Mouse (Mus musculus) CH12F3 (cell line): ENCODE measurements around the gene Cep290.

Source experiments
- in situ Hi-C: fragments of 300-500 bp; cut with MboI; formaldehyde crosslinking; loops from 2 replicates; pipeline ENCODE4 v1.14.3; 2020; ENCODE audit warnings: low sequenced_read_pairs

Gene Cep290

DNA sequence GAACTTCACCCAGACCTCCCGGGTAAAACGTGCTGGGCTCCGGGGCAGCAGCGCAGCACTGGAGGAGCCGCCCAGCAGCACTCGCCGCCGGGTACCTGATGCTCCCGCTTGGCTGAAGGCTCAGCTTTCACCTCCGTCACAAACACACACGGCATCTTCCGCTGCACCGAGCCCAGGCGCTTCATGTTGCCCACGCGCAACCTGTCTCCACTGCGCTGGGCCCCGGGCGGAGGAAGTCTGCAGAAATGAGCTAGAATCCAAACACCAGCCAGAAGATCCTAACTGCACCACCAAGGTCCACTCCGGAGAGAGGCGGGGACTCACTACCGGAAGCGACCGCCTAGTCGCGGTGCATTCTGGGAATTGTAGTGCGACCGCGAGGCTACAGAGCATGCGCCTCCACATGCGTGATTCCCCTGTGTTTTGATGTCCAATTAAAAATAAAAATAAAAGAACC, 101.6 kb downstream of the Cep290 start:
- in situ Hi-C loops: no loop called here

GRCm38 (mm10) chr10:100590323-100590722, 103.0 kb downstream of the Cep290 start, which contains the start of the genes 4930430F08Rik and 1700017N19Rik:
Gene 4930430F08Rik, minus strand, starts transcription at chr10:100590423.
Gene 1700017N19Rik, plus strand, starts transcription at chr10:100590484.
- in situ Hi-C loops: no loop called here

- in situ Hi-C loops: no loop called here
Measured at GRCm38 (mm10) chr10:100598339-100598738, 111.0 kb downstream of the Cep290 start.

- in situ Hi-C loops: no loop called here
Measured at GRCm38 (mm10) chr10:100603511-100603910, 116.2 kb downstream of the Cep290 start.

- in situ Hi-C loops: no loop called here
Measured at GRCm38 (mm10) chr10:100604254-100604653, 116.9 kb downstream of the Cep290 start.

DNA sequence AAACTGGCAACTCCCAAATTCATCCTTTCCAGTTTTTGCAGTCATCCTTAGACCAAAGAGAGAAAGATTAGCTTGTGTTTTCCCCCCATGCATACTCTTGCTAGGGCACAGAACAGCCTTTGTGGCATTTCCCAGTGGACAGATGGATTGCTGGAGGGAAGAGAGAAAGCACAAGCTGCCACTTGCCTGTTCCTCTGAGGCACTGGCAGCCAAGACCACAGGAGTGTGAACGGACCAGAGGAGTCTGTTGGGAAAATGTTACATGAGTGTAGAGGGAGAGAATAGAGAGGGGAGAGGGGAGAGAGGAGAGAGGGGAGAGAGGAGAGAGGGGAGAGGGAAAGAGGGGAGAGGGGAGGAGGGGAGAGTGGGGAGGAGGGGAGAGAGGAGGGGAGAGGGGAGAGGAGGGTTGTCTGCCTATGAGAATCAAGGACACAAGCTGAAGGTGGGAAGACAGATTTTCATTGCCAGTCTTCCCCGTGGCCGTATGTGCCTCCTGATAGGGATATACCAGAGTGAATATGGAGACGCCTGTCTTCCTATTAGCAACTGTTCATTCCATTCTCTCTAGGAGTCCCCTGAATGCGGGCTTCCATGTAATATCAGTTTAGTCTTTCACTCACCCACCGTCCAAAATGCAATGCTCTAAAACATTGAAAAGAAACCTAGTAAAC, 130.0 kb downstream of the Cep290 start:
- in situ Hi-C loops: no loop called here

DNA sequence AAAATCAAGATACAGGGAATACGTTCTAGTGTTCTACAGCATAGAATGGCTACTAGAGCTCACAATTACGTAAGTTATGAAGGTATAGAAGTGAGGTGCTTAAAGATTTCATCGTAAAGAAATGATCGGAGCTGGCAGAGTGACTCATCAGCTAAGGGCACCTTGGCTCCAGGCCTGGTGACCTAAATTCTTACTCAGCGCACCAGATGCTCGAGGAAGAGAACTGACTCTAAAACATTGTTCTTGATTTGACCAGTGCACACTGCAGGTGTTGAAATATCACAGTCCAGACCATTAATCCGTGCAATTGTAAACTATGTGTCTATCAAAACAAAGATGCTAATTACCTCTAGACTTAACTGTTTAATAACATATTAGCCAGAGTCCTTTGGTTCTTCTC, 132.1 kb downstream of the Cep290 start:
- in situ Hi-C loops: no loop called here

DNA sequence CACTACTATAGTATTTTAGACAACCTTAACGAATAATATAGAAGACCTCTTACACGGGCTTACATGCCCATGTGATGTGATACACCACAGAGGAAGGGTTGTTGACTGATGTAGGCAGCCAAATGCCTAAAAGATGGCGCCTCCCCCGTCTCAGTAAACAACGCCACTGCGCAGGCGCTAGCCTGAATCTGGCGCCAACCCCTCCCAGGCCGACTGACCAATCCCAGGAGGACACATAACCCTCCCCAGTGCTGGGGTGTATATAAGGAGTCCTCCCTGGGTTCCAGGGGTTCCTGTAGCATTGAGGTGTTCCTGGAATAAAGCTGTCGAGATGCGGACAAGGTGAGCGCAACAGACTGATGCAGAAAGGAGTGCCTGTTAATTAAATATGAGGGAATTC, 132.7 kb downstream of the Cep290 start:
- in situ Hi-C loops: no loop called here

- in situ Hi-C loops: no loop called here
Measured at GRCm38 (mm10) chr10:100622494-100622893, 135.1 kb downstream of the Cep290 start.
